Mouse (Mus musculus) Patski (cell line): Measurements from ENCODE around the gene Fam133b. TPM values are rescaled to one million over a fixed set of nuclear protein-coding genes. Genes with fewer than 3 reads are reported as not detected.
A peak's percentile ranks its signal among the peaks of the same experiment; 100 is the strongest.
"Not testable (repeated sequence)": the region's sequence is repeated elsewhere in the genome, so short reads cannot be mapped to it uniquely, and the experiment has no call there.

Source experiments
- ATAC-seq: fragments of 100-300 bp; one replicate; pipeline ENCODE4 v1.8.0; 2021
- CTCF ChIA-PET: fragments of 350-600 bp; sonication (Branson Sonifier 250); formaldehyde crosslinking; loops from one replicate; lab custom pipeline; 2022; ENCODE audit warnings: inconsistent platforms; lab: Charles Lee
- POLR2A ChIA-PET: fragments of 350-600 bp; sonication (Branson Sonifier 250); formaldehyde crosslinking; loops from one replicate; lab custom pipeline; 2022; ENCODE audit warnings: antibody characterized with exemption, inconsistent platforms; lab: Charles Lee
- DNase-seq: peaks from one replicate; pipeline ENCODE4 v3.0.0-alpha.2; 2011; ENCODE audit warnings: low read depth, low spot score
- H3K27me3 ChIP-seq: fragments of 371-371 bp; one replicate; pipeline ENCODE4 v1.5.1; 2021
- CTCF ChIP-seq: fragments of 100-300 bp; IDR thresholded peaks from one replicate; pipeline ENCODE4 v1.5.1; 2021
- in situ Hi-C: fragments of 300-500 bp; cut with MboI; formaldehyde crosslinking; loops from 3 replicates; pipeline ENCODE4 v1.11.1; 2018; ENCODE audit warnings: low pct_unique_long_range_greater_than_20kb, mixed read lengths
- polyA plus RNA-seq: library from polyadenylated mRNA; unstranded; gene quantifications from one replicate; pipeline ENCODE4 v1.2.3, GENCODE M21; 2021

The Fam133b gene
- polyA plus RNA-seq, 1 experiment from 2014 or later, result 34.2 TPM

DNA sequence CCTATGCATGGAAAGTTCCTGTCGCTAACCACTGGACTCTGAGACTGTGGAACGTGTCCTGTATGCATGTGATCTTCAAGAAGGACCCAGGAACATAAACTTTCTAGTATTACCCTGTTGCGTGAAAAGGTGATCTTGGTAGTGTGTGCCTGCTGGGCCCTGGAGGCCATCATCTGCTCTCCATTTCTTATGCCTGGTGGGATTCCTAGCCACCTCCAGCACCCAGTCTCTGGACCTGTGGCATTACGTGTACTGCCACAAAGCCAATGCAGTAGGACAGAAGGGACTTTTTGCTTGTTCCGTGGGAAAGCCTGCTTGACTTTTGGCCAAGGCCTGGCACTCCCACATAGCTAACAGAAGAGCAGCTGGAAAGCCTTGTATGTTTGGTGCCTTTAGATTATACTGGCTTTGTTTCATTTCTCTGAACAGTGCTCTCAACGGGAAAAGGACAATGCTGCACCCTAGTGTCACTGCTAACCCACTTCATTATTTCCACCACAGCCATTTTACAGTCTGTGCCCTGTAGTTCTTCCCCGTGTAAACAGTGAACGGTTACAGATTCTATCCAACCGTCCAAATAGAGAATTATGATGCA, 27.1 kb upstream of the Fam133b start:
- DNase-seq (no peak), ATAC-seq (peak; percentile 71)
- CTCF ChIA-PET, result interaction anchor here (1.1 to 1.9 kb wide), 6 partner anchors 11 to 173 kb away, joined by 3 to 10 read pairs (median 4); no protein-coding TSS in a partner anchor
- TF ChIP-seq CTCF, result peak; percentile 78
- POLR2A ChIA-PET, result interaction anchor here (1.5 kb wide), 1 partner anchor 174 kb away, joined by 3 read pairs; no protein-coding TSS in a partner anchor
- H3K27me3 ChIP-seq, result no peaks in the 10 kb centered on the region
- in situ Hi-C loops, result loop anchor here (5.0 kb wide), 1 partner anchor 289 kb away; no protein-coding TSS in a partner anchor

DNA sequence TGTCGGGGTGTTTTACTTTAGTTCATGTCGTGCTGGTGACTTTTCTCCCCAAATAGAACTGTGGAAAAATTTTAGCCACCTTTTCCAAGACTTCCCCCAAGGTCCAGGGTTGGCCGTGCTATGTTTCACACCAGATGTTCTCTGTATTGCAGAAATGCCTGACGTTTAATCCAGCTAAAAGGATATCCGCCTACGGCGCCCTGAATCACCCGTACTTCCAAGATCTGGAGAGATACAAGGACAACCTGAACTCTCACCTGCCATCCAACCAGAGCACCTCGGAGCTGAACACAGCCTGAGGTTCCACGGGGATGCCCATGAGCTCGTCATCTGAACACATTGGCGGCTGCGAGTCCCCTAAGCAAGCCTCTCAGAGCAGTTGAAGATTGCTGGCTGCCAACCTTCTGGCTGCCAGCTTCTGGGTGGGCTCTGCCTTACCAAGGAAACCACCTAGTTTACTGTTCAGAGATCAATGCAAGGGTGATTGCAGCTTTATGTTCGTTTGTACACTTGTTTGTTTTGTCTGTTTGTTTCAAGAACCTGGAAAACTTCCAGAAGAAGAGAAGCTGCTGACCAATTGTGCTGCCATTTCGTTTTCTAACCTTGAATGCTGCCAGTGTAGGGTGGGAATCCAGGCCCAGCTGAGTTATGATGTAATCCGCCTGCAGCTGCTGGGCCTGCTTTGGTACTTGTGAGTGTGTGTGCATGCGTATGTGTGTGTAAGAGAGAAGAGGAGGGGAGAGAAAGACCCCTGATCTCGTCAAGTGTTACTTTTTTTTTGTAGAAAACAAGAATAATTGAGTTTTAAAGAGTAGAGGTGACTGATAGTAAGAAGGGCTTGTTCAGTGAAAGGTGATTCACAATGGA, 22.9 kb upstream of the Fam133b start:
- ATAC-seq (no peak), DNase-seq (no peak)
- TF ChIP-seq CTCF, result no peak
- H3K27me3 ChIP-seq, result no peaks in the 10 kb centered on the region
- ChIA-PET CTCF (interaction anchor here (0.8 to 1.9 kb wide), 2 partner anchors 21 to 178 kb away, joined by 3 to 5 read pairs; no protein-coding TSS in a partner anchor), POLR2A (interaction anchor here (0.8 kb wide), 1 partner anchor 19 kb away, joined by 4 read pairs; no protein-coding TSS in a partner anchor)
- in situ Hi-C loops, result no loop called here

DNA sequence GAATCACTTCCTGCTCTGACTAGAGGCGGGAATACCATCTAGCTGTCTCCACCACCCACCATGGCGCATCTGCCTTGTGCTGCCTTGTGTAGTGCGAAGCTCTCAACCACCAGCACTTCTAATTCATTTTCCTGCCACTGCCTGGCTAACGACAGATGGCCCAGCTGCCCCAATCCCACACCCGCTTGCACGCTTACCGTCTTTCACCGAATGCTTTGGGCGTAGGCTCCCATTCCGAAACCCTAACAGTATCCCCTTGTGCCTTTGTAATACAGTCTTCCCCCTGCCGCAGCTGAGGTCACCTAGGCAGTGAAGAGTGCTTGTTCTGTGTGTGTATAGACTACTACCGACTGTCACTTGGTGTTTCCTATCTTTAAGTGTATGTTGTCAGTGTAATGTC, 21.9 kb upstream of the Fam133b start:
- ATAC-seq, result no peak
- DNase-seq, result no peak
- TF ChIP-seq CTCF, result no peak
- in situ Hi-C loops, result no loop called here
- ChIA-PET CTCF (interaction anchor here (0.8 kb wide), 1 partner anchor 10 kb away, joined by 3 read pairs; no protein-coding TSS in a partner anchor), POLR2A (no interaction called here)
- H3K27me3 ChIP-seq, result no peaks in the 10 kb centered on the region

DNA sequence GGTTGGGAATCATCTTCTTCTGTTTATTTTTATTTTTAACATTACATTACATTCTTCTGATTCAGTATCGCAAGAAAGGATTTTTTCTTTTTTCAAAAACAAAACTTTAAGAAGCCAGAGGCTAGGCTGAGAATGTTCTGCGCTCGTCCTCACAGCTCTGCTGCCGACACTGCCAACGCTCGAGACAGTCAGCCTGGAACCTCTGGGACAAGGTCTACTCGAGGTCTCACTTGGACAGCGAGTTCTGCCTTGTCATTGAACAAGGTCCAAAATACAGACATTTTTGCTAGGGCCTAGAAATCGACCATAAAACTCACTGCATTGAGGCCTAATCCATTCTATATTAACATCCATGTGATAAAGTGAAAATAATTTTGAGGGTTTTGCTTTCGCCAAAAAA, 20.8 kb upstream of the Fam133b start:
- no peak for ATAC-seq
- no peaks in the 10 kb centered on the region for H3K27me3 ChIP-seq
- no peak for TF ChIP-seq CTCF
- no peak for DNase-seq
- CTCF ChIA-PET, result interaction anchor here (0.8 to 1.5 kb wide), 3 partner anchors 10 to 13 kb away, joined by 3 read pairs; no protein-coding TSS in a partner anchor
- POLR2A ChIA-PET, result no interaction called here
- in situ Hi-C loops, result no loop called here

DNA sequence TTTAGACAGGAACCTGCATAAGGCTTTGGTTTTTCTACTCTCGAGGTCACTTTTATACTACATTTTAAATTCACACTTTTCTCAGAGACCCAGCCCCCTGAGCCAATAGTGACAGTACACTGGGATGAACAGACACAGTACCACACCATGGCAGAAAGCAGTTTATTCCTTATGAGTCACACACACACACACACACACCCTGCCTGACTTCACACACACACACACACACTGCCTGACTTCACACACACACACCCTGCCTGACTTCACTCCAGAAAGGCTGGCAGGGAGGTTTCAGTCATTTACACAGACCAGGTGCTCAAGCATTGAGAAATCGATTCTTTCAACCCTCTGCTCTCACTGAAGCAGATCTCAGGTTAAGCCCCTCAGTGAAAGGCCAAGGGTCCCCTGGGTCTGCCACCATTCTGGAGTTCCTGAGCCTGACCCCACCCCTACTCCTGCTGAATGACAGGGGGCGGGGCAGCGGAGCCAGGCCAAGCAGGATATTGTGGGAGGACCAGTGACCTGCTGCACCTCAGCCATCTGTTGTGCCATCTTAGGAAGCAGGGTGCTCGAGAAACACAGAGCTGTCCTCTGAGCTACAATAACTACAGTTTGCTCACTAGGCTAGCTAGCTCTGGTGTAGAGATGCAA, 16.5 kb upstream of the Fam133b start:
- in situ Hi-C loops, result no loop called here
- TF ChIP-seq CTCF, result no peak
- no peaks in the 10 kb centered on the region for H3K27me3 ChIP-seq
- ATAC-seq (no peak), DNase-seq (no peak)
- CTCF ChIA-PET, result interaction anchor here (1.5 kb wide), 1 partner anchor 28 kb away, joined by 3 read pairs; no protein-coding TSS in a partner anchor
- POLR2A ChIA-PET, result no interaction called here

DNA sequence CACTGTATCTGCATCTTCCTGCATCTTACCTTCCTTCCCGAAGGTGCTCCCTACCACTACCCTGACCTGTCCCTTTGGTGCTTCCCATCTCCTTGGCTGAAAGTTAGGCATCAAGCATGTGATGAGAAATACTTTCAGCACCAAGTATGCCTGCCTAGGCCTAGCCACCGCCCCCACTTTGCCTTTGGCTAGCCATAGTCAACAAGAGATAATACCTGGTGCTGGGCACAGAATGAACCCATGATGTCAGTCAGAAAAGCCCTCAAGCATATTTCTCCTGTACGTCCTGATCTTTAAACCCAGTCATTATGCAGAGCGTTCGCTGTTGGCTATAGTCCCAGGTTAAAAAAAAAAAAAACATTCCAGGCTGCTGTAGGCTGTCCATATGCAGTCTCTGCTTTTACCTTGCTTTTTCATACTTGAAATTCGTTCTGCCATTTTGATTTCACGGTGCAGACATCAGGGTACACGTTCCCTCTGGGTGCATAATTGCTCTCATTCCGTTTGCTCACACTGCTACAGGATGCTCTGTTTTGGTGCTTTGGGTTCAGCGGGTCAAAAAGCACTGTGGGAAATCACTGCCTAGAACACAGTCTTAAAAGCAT, 13.9 kb upstream of the Fam133b start:
- no peaks in the 10 kb centered on the region for H3K27me3 ChIP-seq
- no peak for DNase-seq
- ChIA-PET CTCF (no interaction called here), POLR2A (no interaction called here)
- in situ Hi-C loops, result no loop called here
- no peak for TF ChIP-seq CTCF
- no peak for ATAC-seq

DNA sequence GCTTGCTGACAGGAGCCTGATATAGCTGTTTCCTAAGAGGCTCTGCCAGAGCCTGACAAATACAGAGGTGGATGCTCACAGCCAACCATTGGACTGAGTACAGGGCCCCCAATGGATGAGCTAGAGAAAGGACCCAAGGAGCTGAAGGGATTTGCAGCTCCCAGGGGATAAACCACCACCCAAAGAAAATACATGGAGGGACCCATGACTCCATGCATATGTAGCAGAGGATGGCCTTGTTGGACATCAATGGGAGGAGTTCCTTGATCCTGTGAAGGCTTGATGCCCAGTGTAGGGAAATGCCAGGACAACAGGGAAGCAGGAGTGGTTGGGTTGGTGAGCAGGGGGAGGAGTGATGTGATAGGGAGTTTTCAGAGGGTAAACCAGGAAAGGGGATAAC, 11.6 kb upstream of the Fam133b start:
- in situ Hi-C loops, POLR2A ChIA-PET, DNase-seq, ATAC-seq, H3K27me3 ChIP-seq: not testable (repeated sequence)
- CTCF ChIA-PET, result interaction anchor here (1.4 kb wide), 1 partner anchor 10 kb away, joined by 3 read pairs; no protein-coding TSS in a partner anchor

DNA sequence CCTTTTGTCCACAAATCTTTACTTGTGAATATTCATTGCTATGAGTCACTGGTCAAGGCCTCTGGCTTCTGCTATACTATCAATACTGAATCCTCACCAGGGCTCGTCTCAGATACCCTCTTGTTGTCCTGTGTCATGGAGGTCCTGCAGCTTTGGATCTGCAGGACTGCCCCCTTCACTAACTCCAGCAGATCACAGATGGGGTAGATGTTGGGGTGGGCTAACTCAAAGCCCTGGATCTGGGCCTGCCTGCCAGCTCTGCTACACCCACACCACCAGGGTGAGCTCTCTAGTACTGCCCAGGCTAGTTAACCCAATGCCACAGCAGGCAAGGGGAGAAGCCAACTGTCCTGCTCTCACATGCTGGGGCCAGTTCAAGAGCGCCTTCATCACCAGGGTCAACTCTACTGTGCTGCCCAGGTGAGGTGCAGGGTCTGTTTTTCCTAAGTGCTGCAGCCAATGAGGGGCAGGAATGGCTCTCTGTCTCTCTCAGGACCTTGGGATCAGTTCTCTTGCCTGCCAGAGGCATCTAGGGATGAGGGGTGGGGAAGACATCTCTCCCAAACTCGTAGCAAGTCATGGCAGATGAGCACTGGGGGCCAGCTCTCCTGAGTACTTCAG, 6.9 kb upstream of the Fam133b start:
- CTCF ChIA-PET, result interaction anchor here (1.3 kb wide), 1 partner anchor 20 kb away, joined by 3 read pairs; no protein-coding TSS in a partner anchor
- POLR2A ChIA-PET, result no interaction called here
- no peak for DNase-seq
- in situ Hi-C loops, result no loop called here
- no peaks in the 10 kb centered on the region for H3K27me3 ChIP-seq
- no peak for ATAC-seq
- no peak for TF ChIP-seq CTCF
